Mouse (Mus musculus): Measurements from ENCODE around the gene Tmppe. TPM values are rescaled to one million over a fixed set of nuclear protein-coding genes. Genes with fewer than 3 reads are reported as not detected.
"Not testable (repeated sequence)": the region's sequence is repeated elsewhere in the genome, so short reads cannot be mapped to it uniquely, and the experiment has no call there.

Tmppe gene
- polyA plus RNA-seq (2015; fragmentation: Nextera tagmentation; extraction: Ambion mirVana), result 9.6 and 10.8 TPM in 2 replicates

- Histone ChIP-seq H3K4me3 (ENCODE audit: low read depth, low read length) (peak within 1 kb of the TSS; percentile 74), H3K36me3 (ENCODE audit: control insufficient read depth, insufficient read depth, low read length) (peaks cover 20% of the 10 kb centered on the region), H3K27ac (ENCODE audit: low read length) (peak within 1 kb of the TSS; percentile 85), H3K4me2 (ENCODE audit: low read length) (peak within 1 kb of the TSS; percentile 89), H3K27me3 (ENCODE audit: control insufficient read depth, insufficient read depth, low read depth, low read length) (no peaks in the 10 kb centered on the region), H3K9ac (ENCODE audit: low read depth, low read length) (peak within 1 kb of the TSS; percentile 79), H3K4me1 (ENCODE audit: control insufficient read depth, insufficient read depth, low read length) (peaks cover 10% of the 10 kb centered on the region), H3K9me3 (replicated peaks; ENCODE audit: control insufficient read depth, low read length, poor library complexity, severe bottlenecking) (peaks cover 6% of the 10 kb centered on the region; the same call in 1 of the 2 replicates)
- ATAC-seq, result peak; percentile 98
- WGBS, result under 1% methylated on average over 59 of the region's 73 CpGs
Observed at GRCm38 (mm10) chr9:114400949-114401684, at the start of gene Tmppe, which contains the start of gene Glb1. Gene Tmppe (plus strand): TSS chr9:114401105. Gene Glb1 (plus strand): TSS chr9:114401076.

- peak; percentile 84 for ATAC-seq
- H3K27ac ChIP-seq (ENCODE audit: low read length), result peak overlapping the region; percentile 44
- H3K9ac ChIP-seq (ENCODE audit: low read depth, low read length), result peak overlapping the region; percentile 74
Observed at GRCm38 (mm10) chr9:114367783-114368470, 33.0 kb upstream of the Tmppe start.

GRCm38 (mm10) chr9:114368471-114368858 is 32.4 kb upstream of the Tmppe start:
- H3K4me2 ChIP-seq (ENCODE audit: low read length), result peak overlapping the region; percentile 76
- no peaks in the 10 kb centered on the region for H3K36me3 ChIP-seq (ENCODE audit: control insufficient read depth, insufficient read depth, low read length)
- peak overlapping the region; percentile 74 for H3K9ac ChIP-seq (ENCODE audit: low read depth, low read length)
- 0 out of 2 replicates have a peak overlapping the region, but pooled peaks have one; percentile 44 for H3K27ac ChIP-seq (ENCODE audit: low read length)
- H3K27me3 ChIP-seq (ENCODE audit: control insufficient read depth, insufficient read depth, low read depth, low read length), result no peaks in the 10 kb centered on the region
- peak overlapping the region; percentile 56 for H3K4me3 ChIP-seq (ENCODE audit: low read depth, low read length)
- peak; percentile 51 for ATAC-seq
- no peaks in the 10 kb centered on the region for H3K9me3 ChIP-seq (replicated peaks; ENCODE audit: control insufficient read depth, low read length, poor library complexity, severe bottlenecking)
- 9% methylated on average over 12 of the region's 12 CpGs for WGBS
- 0 out of 2 replicates have a peak, but pooled peaks cover 2% of the 10 kb centered on the region for H3K4me1 ChIP-seq (ENCODE audit: control insufficient read depth, insufficient read depth, low read length)

More at GRCm38 (mm10) chr9:114367783-114368470, 33.0 kb upstream of the Tmppe start:
- Histone ChIP-seq H3K4me2 (ENCODE audit: low read length) (peak overlapping the region; percentile 76), H3K27me3 (ENCODE audit: control insufficient read depth, insufficient read depth, low read depth, low read length) (no peaks in the 10 kb centered on the region), H3K4me1 (ENCODE audit: control insufficient read depth, insufficient read depth, low read length) (0 out of 2 replicates have a peak, but pooled peaks cover 2% of the 10 kb centered on the region), H3K9me3 (replicated peaks; ENCODE audit: control insufficient read depth, low read length, poor library complexity, severe bottlenecking) (no peaks in the 10 kb centered on the region), H3K36me3 (ENCODE audit: control insufficient read depth, insufficient read depth, low read length) (no peaks in the 10 kb centered on the region), H3K4me3 (ENCODE audit: low read depth, low read length) (peak overlapping the region; percentile 56)
- under 1% methylated on average over 48 of the region's 48 CpGs for WGBS

DNA sequence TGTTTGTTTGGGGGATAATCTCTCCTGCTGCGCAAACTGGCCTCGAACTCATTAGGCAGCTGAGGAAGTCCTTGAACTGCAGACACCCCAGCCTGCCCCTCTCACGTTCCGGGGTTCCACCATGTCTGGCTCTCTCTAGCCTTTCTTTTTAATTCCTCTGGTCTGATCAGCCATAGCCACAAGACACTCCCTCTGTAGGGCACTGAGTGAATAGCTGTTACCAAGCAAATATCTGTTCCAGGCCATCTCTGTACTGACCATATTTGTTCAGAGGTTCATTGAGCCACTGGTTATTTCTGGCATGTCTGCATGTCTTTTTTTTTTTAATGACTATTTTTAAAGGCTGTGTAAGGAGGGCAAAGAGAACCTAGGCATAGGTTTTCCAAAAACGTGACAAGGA is 31.5 kb upstream of the Tmppe start:
- H3K9ac ChIP-seq (ENCODE audit: low read depth, low read length); ATAC-seq; H3K27ac ChIP-seq (ENCODE audit: low read length); H3K4me2 ChIP-seq (ENCODE audit: low read length); H3K4me3 ChIP-seq (ENCODE audit: low read depth, low read length); H3K36me3 ChIP-seq (ENCODE audit: control insufficient read depth, insufficient read depth, low read length); H3K27me3 ChIP-seq (ENCODE audit: control insufficient read depth, insufficient read depth, low read depth, low read length); H3K9me3 ChIP-seq (replicated peaks; ENCODE audit: control insufficient read depth, low read length, poor library complexity, severe bottlenecking); H3K4me1 ChIP-seq (ENCODE audit: control insufficient read depth, insufficient read depth, low read length): not testable (repeated sequence)
- WGBS, result 58% methylated on average over 5 of the region's 5 CpGs

- WGBS, result 21% methylated on average over 5 of the region's 5 CpGs
- H3K9me3 ChIP-seq (replicated peaks; ENCODE audit: control insufficient read depth, low read length, poor library complexity, severe bottlenecking); H3K36me3 ChIP-seq (ENCODE audit: control insufficient read depth, insufficient read depth, low read length); H3K9ac ChIP-seq (ENCODE audit: low read depth, low read length); H3K4me1 ChIP-seq (ENCODE audit: control insufficient read depth, insufficient read depth, low read length); H3K27me3 ChIP-seq (ENCODE audit: control insufficient read depth, insufficient read depth, low read depth, low read length); H3K4me3 ChIP-seq (ENCODE audit: low read depth, low read length); ATAC-seq; H3K27ac ChIP-seq (ENCODE audit: low read length); H3K4me2 ChIP-seq (ENCODE audit: low read length): not testable (repeated sequence)
Observed at GRCm38 (mm10) chr9:114371717-114372116, 29.2 kb upstream of the Tmppe start.

DNA sequence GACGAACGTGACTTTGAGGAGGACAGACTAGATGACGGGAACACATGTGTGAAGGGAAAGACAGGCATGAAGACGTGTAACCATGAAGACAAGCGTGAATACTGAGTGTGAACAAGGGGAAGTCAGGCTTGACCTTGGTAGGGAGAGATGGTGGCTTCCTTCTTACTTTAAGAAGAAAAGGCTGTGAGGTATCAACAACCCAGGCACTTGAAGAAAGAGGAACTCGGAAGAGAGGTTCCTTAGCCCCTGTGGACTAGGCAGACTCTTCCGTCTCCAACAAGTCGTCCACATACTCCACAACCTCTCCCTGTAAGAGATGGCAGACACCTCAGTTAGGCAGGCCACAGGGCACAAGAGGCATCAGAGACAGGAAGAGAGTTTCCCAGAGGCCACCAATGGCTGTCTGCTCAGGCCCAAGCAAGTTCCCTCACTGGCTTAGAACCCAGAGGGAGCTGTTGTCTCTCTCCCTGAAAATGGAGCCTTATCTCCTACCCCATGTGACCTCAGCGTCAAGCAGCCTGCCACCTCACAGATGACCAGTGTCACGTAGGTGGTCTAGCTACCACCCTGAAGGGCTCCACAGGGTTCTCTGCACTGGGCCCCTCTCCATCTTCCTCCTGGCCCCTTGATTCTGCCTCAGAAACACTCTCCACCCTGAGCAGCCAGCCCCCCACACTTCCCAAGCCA is 25.5 kb upstream of the Tmppe start:
- no peak overlapping the region for H3K4me2 ChIP-seq (ENCODE audit: low read length)
- no peaks in the 10 kb centered on the region for H3K9me3 ChIP-seq (replicated peaks; ENCODE audit: control insufficient read depth, low read length, poor library complexity, severe bottlenecking)
- no peak overlapping the region for H3K4me3 ChIP-seq (ENCODE audit: low read depth, low read length)
- no peaks in the 10 kb centered on the region for H3K4me1 ChIP-seq (ENCODE audit: control insufficient read depth, insufficient read depth, low read length)
- 91% methylated on average over 10 of the region's 10 CpGs for whole genome bisulfite sequencing
- H3K9ac ChIP-seq (ENCODE audit: low read depth, low read length), result no peak overlapping the region
- ATAC-seq, result no peak
- no peaks in the 10 kb centered on the region for H3K36me3 ChIP-seq (ENCODE audit: control insufficient read depth, insufficient read depth, low read length)
- no peaks in the 10 kb centered on the region for H3K27me3 ChIP-seq (ENCODE audit: control insufficient read depth, insufficient read depth, low read depth, low read length)
- H3K27ac ChIP-seq (ENCODE audit: low read length), result no peak overlapping the region

DNA sequence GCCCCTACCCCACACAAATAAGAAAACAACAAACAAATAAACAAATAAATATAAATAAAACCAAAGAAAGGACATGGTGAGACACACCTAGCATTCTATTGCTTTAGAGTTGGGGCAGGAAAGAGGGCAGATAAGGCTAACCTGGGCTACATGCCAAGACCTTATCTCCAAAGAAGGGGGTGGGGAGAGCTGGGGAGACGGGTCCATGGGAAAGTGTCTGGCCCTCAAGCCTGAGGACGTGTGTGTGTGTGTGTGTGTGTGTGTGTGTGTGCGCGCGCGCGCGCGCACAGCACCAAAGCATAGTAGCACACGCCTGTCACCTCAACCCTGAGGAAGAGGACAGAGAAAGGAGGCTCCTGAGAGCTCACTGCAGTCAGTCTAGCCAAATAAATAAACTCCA is 23.7 kb upstream of the Tmppe start:
- no peak for ATAC-seq
- 93% methylated on average over 10 of the region's 10 CpGs for WGBS
- Histone ChIP-seq H3K4me2 (ENCODE audit: low read length) (no peak overlapping the region), H3K4me1 (ENCODE audit: control insufficient read depth, insufficient read depth, low read length) (no peaks in the 10 kb centered on the region), H3K27ac (ENCODE audit: low read length) (no peak overlapping the region), H3K36me3 (ENCODE audit: control insufficient read depth, insufficient read depth, low read length) (no peaks in the 10 kb centered on the region), H3K27me3 (ENCODE audit: control insufficient read depth, insufficient read depth, low read depth, low read length) (no peaks in the 10 kb centered on the region), H3K9ac (ENCODE audit: low read depth, low read length) (no peak overlapping the region), H3K9me3 (replicated peaks; ENCODE audit: control insufficient read depth, low read length, poor library complexity, severe bottlenecking) (no peaks in the 10 kb centered on the region), H3K4me3 (ENCODE audit: low read depth, low read length) (no peak overlapping the region)

GRCm38 (mm10) chr9:114379871-114380270 is 21.0 kb upstream of the Tmppe start:
- no peaks in the 10 kb centered on the region for H3K27me3 ChIP-seq (ENCODE audit: control insufficient read depth, insufficient read depth, low read depth, low read length)
- no peaks in the 10 kb centered on the region for H3K4me1 ChIP-seq (ENCODE audit: control insufficient read depth, insufficient read depth, low read length)
- no peaks in the 10 kb centered on the region for H3K9me3 ChIP-seq (replicated peaks; ENCODE audit: control insufficient read depth, low read length, poor library complexity, severe bottlenecking)
- H3K27ac ChIP-seq (ENCODE audit: low read length), result no peak overlapping the region
- 85% methylated on average over 8 of the region's 12 CpGs for WGBS
- no peak for ATAC-seq
- no peaks in the 10 kb centered on the region for H3K36me3 ChIP-seq (ENCODE audit: control insufficient read depth, insufficient read depth, low read length)
- H3K4me3 ChIP-seq (ENCODE audit: low read depth, low read length), result no peak overlapping the region
- no peak overlapping the region for H3K9ac ChIP-seq (ENCODE audit: low read depth, low read length)
- H3K4me2 ChIP-seq (ENCODE audit: low read length), result no peak overlapping the region
